Mouse (Mus musculus): ENCODE measurements around the gene Taf12. TPM values are rescaled to one million over a fixed set of nuclear protein-coding genes. Genes with fewer than 3 reads are reported as not detected.
A peak's percentile ranks its signal among the peaks of the same experiment; 100 is the strongest.

Gene Taf12
- polyA plus RNA-seq (2015; fragmentation: Nextera tagmentation; extraction: Ambion mirVana) = 43.5 and 43.8 TPM in 2 replicates

- under 1% methylated on average over 48 of the region's 48 CpGs for WGBS
Measured at GRCm38 (mm10) chr4:132274156-132274862, at the start of gene Taf12. Taf12 (plus strand) TSS chr4:132274375.

GRCm38 (mm10) chr4:132230422-132230821, 43.8 kb upstream of the Taf12 start:
- Histone ChIP-seq H3K9me3 (ENCODE audit: control insufficient read depth, low read length) (no peaks in the 10 kb centered on the region), H3K4me1 (replicated peaks; ENCODE audit: control insufficient read depth, insufficient read depth, low read length) (no peaks in the 10 kb centered on the region), H3K27me3 (replicated peaks; ENCODE audit: control insufficient read depth, insufficient read depth, low read length) (no peaks in the 10 kb centered on the region), H3K4me3 (replicated peaks; ENCODE audit: low read length) (no peak overlapping the region), H3K9ac (replicated peaks; ENCODE audit: low read depth, low read length) (no peak overlapping the region), H3K4me2 (ENCODE audit: low read length) (no peak overlapping the region), H3K27ac (ENCODE audit: low read length) (no peak overlapping the region), H3K36me3 (ENCODE audit: control insufficient read depth, insufficient read depth) (peaks cover 41% of the 10 kb centered on the region)
- WGBS = 96% methylated on average over 5 of the region's 5 CpGs
- ATAC-seq = no peak

More at GRCm38 (mm10) chr4:132274156-132274862, at the start of gene Taf12:
- H3K9me3 ChIP-seq (ENCODE audit: control insufficient read depth, low read length) = no peaks in the 10 kb centered on the region
- H3K4me2 ChIP-seq (ENCODE audit: low read length) = peak within 1 kb of the TSS; percentile 99
- peak; percentile 92 for ATAC-seq
- no peaks in the 10 kb centered on the region for H3K36me3 ChIP-seq (ENCODE audit: control insufficient read depth, insufficient read depth)
- H3K9ac ChIP-seq (replicated peaks; ENCODE audit: low read depth, low read length) = peak within 1 kb of the TSS; percentile 90
- peaks cover 25% of the 10 kb centered on the region for H3K4me1 ChIP-seq (replicated peaks; ENCODE audit: control insufficient read depth, insufficient read depth, low read length)
- H3K27me3 ChIP-seq (replicated peaks; ENCODE audit: control insufficient read depth, insufficient read depth, low read length) = no peaks in the 10 kb centered on the region
- peak within 1 kb of the TSS; percentile 95 for H3K4me3 ChIP-seq (replicated peaks; ENCODE audit: low read length)
- peak within 1 kb of the TSS; percentile 95 for H3K27ac ChIP-seq (ENCODE audit: low read length)

GRCm38 (mm10) chr4:132234710-132235109, 39.5 kb upstream of the Taf12 start:
- no peak overlapping the region for H3K27ac ChIP-seq (ENCODE audit: low read length)
- no peak overlapping the region for H3K4me3 ChIP-seq (replicated peaks; ENCODE audit: low read length)
- no peaks in the 10 kb centered on the region for H3K9me3 ChIP-seq (ENCODE audit: control insufficient read depth, low read length)
- H3K4me2 ChIP-seq (ENCODE audit: low read length) = no peak overlapping the region
- H3K36me3 ChIP-seq (ENCODE audit: control insufficient read depth, insufficient read depth) = peaks cover 18% of the 10 kb centered on the region
- no peaks in the 10 kb centered on the region for H3K4me1 ChIP-seq (replicated peaks; ENCODE audit: control insufficient read depth, insufficient read depth, low read length)
- H3K27me3 ChIP-seq (replicated peaks; ENCODE audit: control insufficient read depth, insufficient read depth, low read length) = no peaks in the 10 kb centered on the region
- 96% methylated on average over 8 of the region's 8 CpGs for WGBS
- no peak overlapping the region for H3K9ac ChIP-seq (replicated peaks; ENCODE audit: low read depth, low read length)
- ATAC-seq = no peak

- Histone ChIP-seq H3K27me3 (replicated peaks; ENCODE audit: control insufficient read depth, insufficient read depth, low read length) (no peaks in the 10 kb centered on the region), H3K9ac (replicated peaks; ENCODE audit: low read depth, low read length) (no peak overlapping the region), H3K4me2 (ENCODE audit: low read length) (no peak overlapping the region), H3K9me3 (ENCODE audit: control insufficient read depth, low read length) (no peaks in the 10 kb centered on the region), H3K27ac (ENCODE audit: low read length) (no peak overlapping the region), H3K4me3 (replicated peaks; ENCODE audit: low read length) (no peak overlapping the region), H3K36me3 (ENCODE audit: control insufficient read depth, insufficient read depth) (peaks cover 19% of the 10 kb centered on the region), H3K4me1 (replicated peaks; ENCODE audit: control insufficient read depth, insufficient read depth, low read length) (no peaks in the 10 kb centered on the region)
- ATAC-seq = no peak
- 96% methylated on average over 4 of the region's 4 CpGs for WGBS
Measured at GRCm38 (mm10) chr4:132238356-132238755, 35.8 kb upstream of the Taf12 start.

GRCm38 (mm10) chr4:132240367-132240766, 33.8 kb upstream of the Taf12 start:
- Histone ChIP-seq H3K4me3 (replicated peaks; ENCODE audit: low read length) (no peak overlapping the region), H3K27ac (ENCODE audit: low read length) (no peak overlapping the region), H3K4me1 (replicated peaks; ENCODE audit: control insufficient read depth, insufficient read depth, low read length) (no peaks in the 10 kb centered on the region), H3K9ac (replicated peaks; ENCODE audit: low read depth, low read length) (no peak overlapping the region), H3K4me2 (ENCODE audit: low read length) (no peak overlapping the region), H3K9me3 (ENCODE audit: control insufficient read depth, low read length) (no peaks in the 10 kb centered on the region), H3K27me3 (replicated peaks; ENCODE audit: control insufficient read depth, insufficient read depth, low read length) (no peaks in the 10 kb centered on the region), H3K36me3 (ENCODE audit: control insufficient read depth, insufficient read depth) (peaks cover 19% of the 10 kb centered on the region)
- no peak for ATAC-seq
- WGBS = 94% methylated on average over 3 of the region's 3 CpGs

GRCm38 (mm10) chr4:132241208-132241607, 33.0 kb upstream of the Taf12 start:
- ATAC-seq = no peak
- Histone ChIP-seq H3K9me3 (ENCODE audit: control insufficient read depth, low read length) (no peaks in the 10 kb centered on the region), H3K4me2 (ENCODE audit: low read length) (no peak overlapping the region), H3K9ac (replicated peaks; ENCODE audit: low read depth, low read length) (no peak overlapping the region), H3K4me3 (replicated peaks; ENCODE audit: low read length) (no peak overlapping the region), H3K27ac (ENCODE audit: low read length) (no peak overlapping the region), H3K36me3 (ENCODE audit: control insufficient read depth, insufficient read depth) (peaks cover 20% of the 10 kb centered on the region), H3K4me1 (replicated peaks; ENCODE audit: control insufficient read depth, insufficient read depth, low read length) (no peaks in the 10 kb centered on the region), H3K27me3 (replicated peaks; ENCODE audit: control insufficient read depth, insufficient read depth, low read length) (no peaks in the 10 kb centered on the region)
- WGBS = 92% methylated on average over 3 of the region's 3 CpGs

- Histone ChIP-seq H3K36me3 (ENCODE audit: control insufficient read depth, insufficient read depth) (peaks cover 27% of the 10 kb centered on the region), H3K9me3 (ENCODE audit: control insufficient read depth, low read length) (no peaks in the 10 kb centered on the region), H3K4me1 (replicated peaks; ENCODE audit: control insufficient read depth, insufficient read depth, low read length) (no peaks in the 10 kb centered on the region), H3K9ac (replicated peaks; ENCODE audit: low read depth, low read length) (no peak overlapping the region), H3K4me2 (ENCODE audit: low read length) (no peak overlapping the region), H3K27me3 (replicated peaks; ENCODE audit: control insufficient read depth, insufficient read depth, low read length) (no peaks in the 10 kb centered on the region), H3K4me3 (replicated peaks; ENCODE audit: low read length) (no peak overlapping the region), H3K27ac (ENCODE audit: low read length) (no peak overlapping the region)
- 98% methylated on average over 3 of the region's 3 CpGs for WGBS
- no peak for ATAC-seq
Measured at GRCm38 (mm10) chr4:132245643-132246042, 28.5 kb upstream of the Taf12 start.

- H3K9me3 ChIP-seq (ENCODE audit: control insufficient read depth, low read length) = no peaks in the 10 kb centered on the region
- no peaks in the 10 kb centered on the region for H3K4me1 ChIP-seq (replicated peaks; ENCODE audit: control insufficient read depth, insufficient read depth, low read length)
- H3K36me3 ChIP-seq (ENCODE audit: control insufficient read depth, insufficient read depth) = peaks cover 23% of the 10 kb centered on the region
- no peak overlapping the region for H3K4me3 ChIP-seq (replicated peaks; ENCODE audit: low read length)
- H3K27ac ChIP-seq (ENCODE audit: low read length) = no peak overlapping the region
- ATAC-seq = no peak
- no peaks in the 10 kb centered on the region for H3K27me3 ChIP-seq (replicated peaks; ENCODE audit: control insufficient read depth, insufficient read depth, low read length)
- H3K4me2 ChIP-seq (ENCODE audit: low read length) = no peak overlapping the region
- WGBS = 82% methylated on average over 5 of the region's 5 CpGs
- no peak overlapping the region for H3K9ac ChIP-seq (replicated peaks; ENCODE audit: low read depth, low read length)
Measured at GRCm38 (mm10) chr4:132247451-132247997, 26.7 kb upstream of the Taf12 start.

GRCm38 (mm10) chr4:132251596-132251995, 22.6 kb upstream of the Taf12 start:
- 95% methylated on average over 9 of the region's 9 CpGs for WGBS
- no peak overlapping the region for H3K4me3 ChIP-seq (replicated peaks; ENCODE audit: low read length)
- H3K9me3 ChIP-seq (ENCODE audit: control insufficient read depth, low read length) = no peaks in the 10 kb centered on the region
- H3K4me2 ChIP-seq (ENCODE audit: low read length) = no peak overlapping the region
- no peaks in the 10 kb centered on the region for H3K4me1 ChIP-seq (replicated peaks; ENCODE audit: control insufficient read depth, insufficient read depth, low read length)
- H3K27me3 ChIP-seq (replicated peaks; ENCODE audit: control insufficient read depth, insufficient read depth, low read length) = no peaks in the 10 kb centered on the region
- peaks cover 15% of the 10 kb centered on the region for H3K36me3 ChIP-seq (ENCODE audit: control insufficient read depth, insufficient read depth)
- H3K27ac ChIP-seq (ENCODE audit: low read length) = no peak overlapping the region
- no peak for ATAC-seq
- H3K9ac ChIP-seq (replicated peaks; ENCODE audit: low read depth, low read length) = no peak overlapping the region

All from forebrain, embryonic 16.5 days (tissue).